Mouse (Mus musculus): ENCODE results near the gene Maml3. TPM values are rescaled to one million over a fixed set of nuclear protein-coding genes. Genes with fewer than 3 reads are reported as not detected.

Maml3 gene
- polyA plus RNA-seq, 1 experiment from 2014 or later, result 1.5 TPM

DNA sequence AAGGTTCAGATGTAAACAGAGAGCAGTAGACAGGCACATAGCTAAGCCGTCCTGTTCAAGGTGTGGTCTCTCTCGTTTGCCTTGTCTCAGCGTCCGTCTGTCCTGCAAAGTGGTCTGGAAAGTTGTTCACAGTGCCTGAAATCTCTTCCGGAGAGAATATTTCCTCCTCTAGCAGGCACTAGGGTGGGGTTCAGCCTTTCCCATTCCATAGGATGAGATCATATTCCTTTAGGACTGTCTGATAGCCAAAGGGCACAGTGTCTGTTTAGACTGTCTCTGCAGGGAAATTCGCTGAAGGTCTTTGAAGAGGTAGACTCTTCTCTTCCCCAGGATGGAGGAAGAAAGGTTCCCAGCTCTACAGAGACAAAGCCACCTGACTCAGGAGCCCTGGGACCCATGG lies 255.4 kb downstream of the Maml3 start:
- peaks cover 3% of the 10 kb centered on the region; the same call in 1 of the 2 replicates for H3K4me1 ChIP-seq
- no peaks in the 10 kb centered on the region for H3K9me3 ChIP-seq (replicated peaks)
- H3K9ac ChIP-seq, result no peak overlapping the region
- H3K4me2 ChIP-seq, result no peak overlapping the region
- no peak overlapping the region for H3K4me3 ChIP-seq
- no peaks in the 10 kb centered on the region for H3K27me3 ChIP-seq (replicated peaks)
- 68% methylated on average over 6 of the region's 6 CpGs for WGBS (ENCODE audit: insufficient replicate concordance)
- ATAC-seq, result no peak
- no peak overlapping the region for H3K27ac ChIP-seq
- no peaks in the 10 kb centered on the region for H3K36me3 ChIP-seq

DNA sequence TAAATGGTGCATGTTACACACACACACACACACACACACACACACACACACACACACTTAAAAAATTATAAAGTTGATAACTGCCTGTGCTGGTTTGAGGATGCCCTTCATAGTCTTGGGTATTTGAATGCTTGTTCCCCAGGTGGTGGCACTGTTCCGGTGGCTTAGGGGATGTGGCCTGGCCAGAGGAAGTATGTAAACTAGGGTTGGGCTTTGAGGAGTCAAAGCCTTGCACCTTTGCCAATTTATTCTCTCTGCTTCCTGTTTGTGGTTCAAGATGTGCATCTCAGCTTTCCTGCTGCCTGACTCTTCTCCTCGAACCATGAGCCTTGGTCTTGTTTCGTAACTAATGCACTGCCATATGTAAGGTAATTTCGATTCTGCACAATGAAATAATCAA lies 257.6 kb downstream of the Maml3 start:
- H3K4me1 ChIP-seq, result peaks cover 5% of the 10 kb centered on the region; the same call in 1 of the 2 replicates
- H3K27me3 ChIP-seq (replicated peaks), result no peaks in the 10 kb centered on the region
- 61% methylated on average over 4 of the region's 4 CpGs for WGBS (ENCODE audit: insufficient replicate concordance)
- H3K9ac ChIP-seq, result no peak overlapping the region
- H3K9me3 ChIP-seq (replicated peaks), result no peaks in the 10 kb centered on the region
- H3K36me3 ChIP-seq, result no peaks in the 10 kb centered on the region
- no peak overlapping the region for H3K27ac ChIP-seq
- H3K4me3 ChIP-seq, result no peak overlapping the region
- H3K4me2 ChIP-seq, result no peak overlapping the region
- ATAC-seq, result no peak

DNA sequence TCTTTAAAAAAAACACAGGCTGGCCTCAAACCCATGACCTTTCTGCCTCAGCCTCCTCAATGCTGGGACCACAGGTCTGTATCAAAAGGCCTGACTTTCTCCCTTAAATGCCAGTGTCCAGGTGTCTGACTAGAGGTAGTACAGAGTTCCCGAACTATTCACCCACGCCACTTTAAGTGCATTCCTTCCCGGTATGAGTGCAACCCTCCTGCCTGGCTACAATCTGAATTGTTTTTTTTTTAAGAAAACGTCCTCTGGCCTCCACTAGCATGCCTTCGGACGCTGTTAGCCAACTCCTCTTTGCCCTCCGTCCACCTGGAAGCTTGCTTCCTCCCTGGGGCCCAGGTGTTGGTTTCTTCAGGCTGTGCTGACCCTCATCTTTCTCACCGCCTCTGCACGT lies 260.6 kb downstream of the Maml3 start:
- H3K4me1 ChIP-seq, result peaks cover 4% of the 10 kb centered on the region; the same call in 1 of the 2 replicates
- H3K27ac ChIP-seq, result no peak overlapping the region
- H3K27me3 ChIP-seq (replicated peaks), result no peaks in the 10 kb centered on the region
- ATAC-seq, result no peak
- no peak overlapping the region for H3K4me2 ChIP-seq
- H3K9ac ChIP-seq, result no peak overlapping the region
- H3K4me3 ChIP-seq, result no peak overlapping the region
- H3K36me3 ChIP-seq, result no peaks in the 10 kb centered on the region
- no peaks in the 10 kb centered on the region for H3K9me3 ChIP-seq (replicated peaks)
- WGBS (ENCODE audit: insufficient replicate concordance), result 72% methylated on average over 9 of the region's 9 CpGs

DNA sequence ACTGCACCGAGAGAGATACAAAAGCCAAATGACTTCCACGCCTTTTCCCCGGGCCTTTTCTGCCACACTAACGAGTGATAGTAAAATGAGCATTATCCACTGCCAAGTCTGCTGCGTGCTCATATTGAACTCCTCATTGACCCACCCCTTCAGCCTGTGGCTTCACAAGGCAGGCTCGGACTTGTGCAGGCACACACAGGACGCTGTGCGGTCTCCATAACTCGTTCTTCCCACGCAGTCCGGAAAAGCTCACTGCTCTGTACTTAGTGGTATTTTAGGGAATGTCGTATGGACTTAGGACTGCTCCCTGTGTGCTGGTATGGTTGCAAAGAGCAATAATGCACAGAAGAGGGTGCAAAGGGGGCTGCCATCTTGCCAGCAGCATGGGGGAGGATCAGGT lies 262.7 kb downstream of the Maml3 start:
- ATAC-seq, result no peak
- H3K4me3 ChIP-seq, result no peak overlapping the region
- H3K9ac ChIP-seq, result no peak overlapping the region
- H3K27me3 ChIP-seq (replicated peaks), result no peaks in the 10 kb centered on the region
- H3K4me2 ChIP-seq, result no peak overlapping the region
- no peak overlapping the region for H3K27ac ChIP-seq
- H3K36me3 ChIP-seq, result no peaks in the 10 kb centered on the region
- H3K9me3 ChIP-seq (replicated peaks), result no peaks in the 10 kb centered on the region
- peaks cover 4% of the 10 kb centered on the region; the same call in 1 of the 2 replicates for H3K4me1 ChIP-seq
- WGBS (ENCODE audit: insufficient replicate concordance), result 77% methylated on average over 12 of the region's 12 CpGs

DNA sequence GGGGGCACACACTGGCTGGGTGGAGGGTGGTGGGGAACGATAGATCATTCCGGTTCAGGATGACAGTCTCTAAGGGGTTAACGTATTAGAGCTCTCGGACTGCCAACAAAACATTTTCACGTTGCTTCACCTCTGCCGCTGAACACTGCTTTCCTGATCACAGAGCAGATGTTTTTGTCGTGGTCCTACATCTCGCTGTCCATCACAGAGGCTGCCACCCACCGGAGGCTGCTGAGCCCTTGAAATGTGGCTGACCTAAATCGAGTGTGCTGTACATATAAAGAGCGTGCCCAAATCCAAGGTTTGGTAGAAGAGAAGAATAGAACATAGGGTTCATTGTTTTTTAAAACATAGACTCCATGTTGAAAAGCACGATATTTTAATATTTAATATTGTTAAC lies 263.3 kb downstream of the Maml3 start:
- ATAC-seq, result no peak

DNA sequence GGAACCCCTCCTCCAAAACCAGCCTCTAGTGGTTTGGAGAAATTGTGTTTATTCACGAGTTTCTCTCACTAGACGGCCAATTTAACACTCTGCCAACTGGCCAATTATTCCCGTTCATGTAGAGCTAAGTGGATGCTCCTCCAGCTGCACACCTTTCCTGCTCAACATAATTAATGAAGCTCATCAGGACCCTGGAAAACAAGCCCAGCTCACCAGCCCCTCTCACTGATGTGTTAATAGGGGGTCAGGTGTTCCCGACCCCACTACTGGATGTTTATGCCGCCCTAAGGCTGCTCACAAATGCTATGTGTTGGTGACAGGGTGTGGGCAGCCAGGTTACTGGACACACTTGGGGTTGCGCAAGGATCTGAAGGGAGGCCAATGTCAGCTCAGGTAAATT lies 263.7 kb downstream of the Maml3 start:
- Histone ChIP-seq H3K36me3 (no peaks in the 10 kb centered on the region), H3K9me3 (replicated peaks) (no peaks in the 10 kb centered on the region), H3K27ac (no peak overlapping the region), H3K27me3 (replicated peaks) (no peaks in the 10 kb centered on the region), H3K4me2 (no peak overlapping the region), H3K4me3 (no peak overlapping the region), H3K4me1 (peaks cover 4% of the 10 kb centered on the region; the same call in 1 of the 2 replicates), H3K9ac (no peak overlapping the region)
- 77% methylated on average over 6 of the region's 6 CpGs for WGBS (ENCODE audit: insufficient replicate concordance)
- ATAC-seq, result no peak

More for the DNA sequence above, 263.3 kb downstream of the Maml3 start:
- Histone ChIP-seq H3K27ac (no peak overlapping the region), H3K9me3 (replicated peaks) (no peaks in the 10 kb centered on the region), H3K27me3 (replicated peaks) (no peaks in the 10 kb centered on the region), H3K9ac (no peak overlapping the region), H3K4me1 (peaks cover 4% of the 10 kb centered on the region; the same call in 1 of the 2 replicates), H3K36me3 (no peaks in the 10 kb centered on the region), H3K4me2 (no peak overlapping the region), H3K4me3 (no peak overlapping the region)
- WGBS (ENCODE audit: insufficient replicate concordance), result 64% methylated on average over 12 of the region's 12 CpGs

DNA sequence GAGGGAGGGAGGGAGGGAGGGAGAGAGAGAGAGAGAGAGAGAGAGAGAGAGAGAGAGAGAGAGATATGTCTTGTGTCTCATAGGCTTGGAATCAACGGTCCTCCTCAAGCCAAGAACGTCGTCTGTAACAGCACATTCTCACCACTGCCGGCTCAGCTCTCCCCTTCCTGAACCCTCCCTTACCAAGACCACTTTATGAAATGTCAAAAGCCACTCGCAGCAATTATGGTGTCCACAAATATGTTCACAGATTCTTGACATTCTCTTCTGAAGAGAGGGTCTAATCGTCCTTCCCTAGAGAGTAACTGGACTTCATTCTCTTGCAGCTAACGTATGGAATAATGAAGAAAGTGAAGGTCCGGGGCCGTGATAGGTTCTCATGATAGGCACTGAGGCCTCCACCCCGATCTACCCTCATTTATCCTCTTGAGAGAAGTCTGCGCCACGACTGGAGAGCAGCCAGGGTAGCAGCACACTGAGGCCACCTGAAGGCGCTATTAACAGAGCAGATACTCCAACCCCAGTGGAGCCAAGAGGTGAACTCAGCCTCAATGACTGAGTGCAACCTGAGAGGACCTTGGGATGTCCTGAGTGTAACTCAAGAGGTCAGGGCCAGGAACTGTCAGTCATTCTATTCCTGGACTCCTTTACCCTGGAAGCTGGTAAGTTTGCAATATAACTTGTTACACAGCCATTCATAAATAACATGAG lies 264.6 kb downstream of the Maml3 start:
- Histone ChIP-seq H3K36me3 (no peaks in the 10 kb centered on the region), H3K9ac (no peak overlapping the region), H3K4me2 (no peak overlapping the region), H3K9me3 (replicated peaks) (no peaks in the 10 kb centered on the region), H3K27me3 (replicated peaks) (no peaks in the 10 kb centered on the region), H3K27ac (no peak overlapping the region), H3K4me3 (no peak overlapping the region), H3K4me1 (peaks cover 4% of the 10 kb centered on the region; the same call in 1 of the 2 replicates)
- WGBS (ENCODE audit: insufficient replicate concordance), result 72% methylated on average over 13 of the region's 13 CpGs
- ATAC-seq, result no peak

DNA sequence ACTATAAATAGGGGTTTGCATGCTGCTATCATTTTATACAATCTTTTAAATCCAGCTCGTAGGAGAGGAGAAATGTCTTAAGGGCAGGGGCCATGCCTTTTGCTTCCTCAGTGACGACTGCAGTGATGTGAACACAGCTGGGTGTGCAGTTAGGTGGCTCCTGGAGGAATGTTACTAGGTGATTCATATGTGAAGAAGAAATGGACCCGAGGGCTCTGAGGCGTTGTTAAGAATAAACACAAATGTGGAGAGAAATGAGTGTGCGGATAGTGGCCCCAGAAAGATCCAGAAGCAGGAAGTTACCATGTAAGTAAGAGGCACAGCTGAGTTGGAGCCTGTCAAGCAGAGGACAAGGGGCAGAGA lies 265.5 kb downstream of the Maml3 start:
- H3K4me3 ChIP-seq, result no peak overlapping the region
- H3K9me3 ChIP-seq (replicated peaks), result no peaks in the 10 kb centered on the region
- no peaks in the 10 kb centered on the region for H3K36me3 ChIP-seq
- H3K27ac ChIP-seq, result no peak overlapping the region
- no peak overlapping the region for H3K9ac ChIP-seq
- WGBS (ENCODE audit: insufficient replicate concordance), result 66% methylated on average over 5 of the region's 5 CpGs
- peaks cover 4% of the 10 kb centered on the region; the same call in 1 of the 2 replicates for H3K4me1 ChIP-seq
- H3K4me2 ChIP-seq, result no peak overlapping the region
- no peaks in the 10 kb centered on the region for H3K27me3 ChIP-seq (replicated peaks)
- no peak for ATAC-seq

DNA sequence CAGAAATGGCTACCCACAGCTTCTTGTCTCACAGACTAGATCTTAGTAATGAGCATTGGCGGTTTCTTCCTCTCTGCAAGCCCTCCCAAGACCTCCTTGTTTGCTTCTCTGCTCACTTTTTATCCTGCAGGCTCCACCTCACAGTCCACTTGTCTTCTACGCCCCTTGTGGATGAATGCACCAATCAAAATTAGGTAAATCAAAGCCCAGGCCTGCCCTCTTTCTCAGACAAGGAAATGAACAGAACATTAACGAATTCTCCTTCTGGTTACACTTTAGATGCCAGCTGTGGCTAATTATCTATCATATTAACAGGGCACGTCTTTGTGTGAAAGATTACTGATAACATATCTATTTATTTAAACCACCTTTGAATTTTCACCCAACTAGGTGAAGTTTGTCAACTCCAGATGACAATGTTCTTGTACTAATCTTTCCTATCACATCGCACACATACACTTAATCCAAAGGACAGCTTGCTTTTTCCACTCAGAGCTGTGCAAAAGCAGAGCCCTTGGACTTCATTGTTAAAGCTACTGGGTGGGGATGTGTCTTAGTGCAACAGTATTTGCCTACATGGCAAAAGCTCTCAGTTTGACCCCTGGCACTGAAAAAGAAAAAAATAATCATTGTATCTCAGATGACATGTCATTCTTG lies 266.1 kb downstream of the Maml3 start:
- Histone ChIP-seq H3K27ac (no peak overlapping the region), H3K9me3 (replicated peaks) (no peaks in the 10 kb centered on the region), H3K9ac (no peak overlapping the region), H3K4me1 (peaks cover 4% of the 10 kb centered on the region; the same call in 1 of the 2 replicates), H3K4me3 (no peak overlapping the region), H3K27me3 (replicated peaks) (no peaks in the 10 kb centered on the region), H3K4me2 (no peak overlapping the region), H3K36me3 (no peaks in the 10 kb centered on the region)
- no peak for ATAC-seq
- WGBS (ENCODE audit: insufficient replicate concordance), result 53% methylated on average over 5 of the region's 5 CpGs

DNA sequence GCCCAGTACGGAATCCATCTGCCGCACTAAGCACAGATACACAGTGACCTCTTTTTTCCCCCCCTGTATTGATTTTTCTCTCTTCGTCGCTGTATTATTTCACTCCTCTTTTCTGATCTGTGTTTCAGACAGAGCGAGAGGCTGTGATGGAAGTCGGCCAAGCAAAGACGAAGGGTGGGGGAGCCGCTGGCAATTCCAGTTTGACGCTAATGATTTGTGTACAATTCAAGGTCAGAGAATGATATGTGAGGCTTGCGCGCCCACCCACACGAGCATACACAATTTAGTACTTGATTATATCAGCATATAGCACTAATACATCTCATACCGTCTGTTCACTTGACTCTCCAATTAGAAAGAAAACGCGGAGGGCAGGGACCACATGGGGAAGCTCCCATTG lies 271.9 kb downstream of the Maml3 start:
- H3K4me3 ChIP-seq, result no peak overlapping the region
- 70% methylated on average over 15 of the region's 15 CpGs for WGBS (ENCODE audit: insufficient replicate concordance)
- H3K4me2 ChIP-seq, result no peak overlapping the region
- no peak overlapping the region for H3K9ac ChIP-seq
- H3K27ac ChIP-seq, result no peak overlapping the region
- no peak for ATAC-seq
- no peaks in the 10 kb centered on the region for H3K36me3 ChIP-seq
- H3K4me1 ChIP-seq, result no peaks in the 10 kb centered on the region
- H3K27me3 ChIP-seq (replicated peaks), result no peaks in the 10 kb centered on the region
- H3K9me3 ChIP-seq (replicated peaks), result no peaks in the 10 kb centered on the region

DNA sequence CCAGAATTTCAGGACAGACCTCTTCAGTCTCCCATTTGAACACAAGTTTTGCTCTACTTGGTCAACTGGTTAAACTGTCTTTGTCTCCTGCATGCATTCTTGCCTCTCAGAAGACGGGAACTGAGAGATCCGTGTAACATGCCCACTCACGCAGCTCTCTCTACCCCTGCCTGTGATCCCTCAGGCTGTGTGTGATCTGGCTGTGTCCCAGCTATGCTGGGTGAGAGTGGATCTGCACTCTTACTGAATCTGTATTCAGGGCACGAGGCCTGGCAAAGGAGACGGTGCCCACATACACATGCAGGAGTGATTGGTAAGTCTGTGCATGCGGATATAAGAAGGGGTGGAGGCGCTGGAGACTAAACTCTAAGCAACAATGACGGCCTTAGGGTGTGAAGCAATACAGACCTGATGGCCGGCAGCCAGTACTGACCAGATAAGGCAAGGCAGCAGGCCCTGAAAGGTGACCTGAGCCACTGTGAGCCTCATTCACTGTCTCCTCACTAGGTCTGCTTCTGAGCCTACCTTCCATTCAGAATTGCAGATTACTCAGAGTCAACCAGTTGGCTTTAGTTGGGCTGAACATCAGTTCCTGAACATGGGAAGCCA lies 274.0 kb downstream of the Maml3 start:
- Histone ChIP-seq H3K36me3 (no peaks in the 10 kb centered on the region), H3K9ac (no peak overlapping the region), H3K4me2 (no peak overlapping the region), H3K27ac (no peak overlapping the region), H3K9me3 (replicated peaks) (no peaks in the 10 kb centered on the region), H3K4me3 (no peak overlapping the region), H3K4me1 (no peaks in the 10 kb centered on the region), H3K27me3 (replicated peaks) (no peaks in the 10 kb centered on the region)
- ATAC-seq, result no peak
- 71% methylated on average over 9 of the region's 9 CpGs for WGBS (ENCODE audit: insufficient replicate concordance)

DNA sequence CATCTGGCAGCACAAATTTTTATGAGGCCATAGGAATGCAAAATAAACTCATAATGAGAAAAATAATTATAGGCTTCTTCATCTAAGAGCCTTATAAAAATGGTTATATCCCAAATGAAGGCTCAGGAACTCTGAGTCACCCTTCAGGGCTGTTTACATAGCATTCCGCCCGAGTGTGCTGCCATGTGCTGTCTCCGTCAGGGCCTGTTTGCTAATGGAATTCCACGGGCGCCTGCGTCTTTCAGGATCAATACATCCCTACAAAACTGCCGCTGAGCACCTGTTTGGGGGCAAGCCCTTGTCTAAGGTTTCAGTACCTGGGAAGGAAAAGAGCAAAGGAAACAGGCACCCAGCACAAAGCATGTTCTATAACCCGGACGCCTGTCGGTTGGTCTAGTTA lies 279.3 kb downstream of the Maml3 start:
- ATAC-seq, result no peak
- WGBS (ENCODE audit: insufficient replicate concordance), result 75% methylated on average over 10 of the region's 10 CpGs
- peaks cover 4% of the 10 kb centered on the region for H3K4me1 ChIP-seq
- H3K9ac ChIP-seq, result no peak overlapping the region
- H3K27me3 ChIP-seq (replicated peaks), result no peaks in the 10 kb centered on the region
- no peaks in the 10 kb centered on the region for H3K9me3 ChIP-seq (replicated peaks)
- no peak overlapping the region for H3K4me3 ChIP-seq
- no peaks in the 10 kb centered on the region for H3K36me3 ChIP-seq
- no peak overlapping the region for H3K4me2 ChIP-seq
- no peak overlapping the region for H3K27ac ChIP-seq

Measured in liver, embryonic 12.5 days (tissue).